ENCODE assay signal across 8 mouse cellular contexts in the genomic region with DNA sequence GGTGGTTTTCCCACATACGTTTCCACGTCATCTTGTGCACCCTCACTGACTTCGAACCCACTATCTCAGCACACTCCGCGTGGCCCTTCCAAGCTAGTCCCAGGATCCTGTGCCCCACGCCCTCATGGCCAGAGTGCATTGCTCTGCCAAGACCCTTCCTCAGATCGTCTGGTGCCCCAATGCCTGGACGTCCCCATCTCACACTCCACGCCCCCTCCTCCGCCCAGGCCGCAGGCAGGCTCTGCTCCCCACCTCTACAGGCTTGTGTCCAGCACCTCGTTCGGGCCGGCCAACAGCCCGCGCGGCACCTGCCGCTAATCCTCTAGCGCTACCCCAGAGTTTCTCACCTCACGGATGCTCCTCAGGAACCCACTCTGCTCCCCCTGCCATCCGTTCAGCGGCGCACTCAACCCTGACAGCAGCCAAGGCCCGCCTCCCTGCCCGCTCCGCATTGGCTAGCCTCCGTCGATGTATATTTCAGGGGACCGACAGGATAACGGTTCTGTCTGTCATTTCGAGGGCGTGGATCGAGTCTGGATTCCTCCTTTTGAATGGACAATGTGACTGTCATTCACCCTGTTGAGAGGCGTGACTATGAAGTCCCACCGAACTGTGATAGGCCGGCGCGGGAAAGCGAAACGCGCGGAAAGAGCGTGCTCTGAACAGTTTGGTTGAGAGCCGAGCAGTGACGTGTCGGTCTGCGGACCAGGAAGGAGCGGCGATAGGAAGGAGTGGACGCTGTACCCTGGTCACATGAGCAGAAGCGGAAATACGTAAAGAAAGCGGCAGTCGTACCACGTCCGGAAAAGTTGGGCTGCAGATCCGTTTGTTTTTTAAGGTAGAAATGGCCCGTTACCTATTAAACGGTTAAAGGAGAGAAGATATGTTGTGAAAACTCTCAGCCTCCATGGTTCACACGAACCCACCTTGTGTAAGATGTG. TPM values are rescaled to one million over a fixed set of nuclear protein-coding genes. Genes with fewer than 3 reads are reported as not detected.
DNase-seq lines count a peak whose midpoint lies in the region; ATAC-seq lines count a peak whose summit lies in the region.

Gene Stt3a (minus strand): TSS at position 477 of the 941 bp plus-strand sequence.

- under 1% methylated on average over 60 of the region's 60 CpGs for WGBS in heart, embryonic 10.5 days
- under 1% methylated on average over 60 of the region's 60 CpGs for WGBS in kidney, embryonic 15.5 days

- H3K9ac ChIP-seq in kidney, embryonic 15.5 days = peak within 1 kb of the TSS; percentile 97

- peak; percentile 95 for ATAC-seq in erythroblast, adult 5-6 weeks (replicated peaks; ENCODE audit: low FRiP score, poor library complexity, severe bottlenecking)
- ATAC-seq in kidney, embryonic 15.5 days (replicated peaks; ENCODE audit: low FRiP score) = peak; percentile 100
- peak; percentile 98 for ATAC-seq in monocyte, adult 5-6 weeks (replicated peaks; ENCODE audit: insufficient number of reproducible peaks, low FRiP score, low TSS enrichment, poor library complexity, severe bottlenecking)

- H3K4me1 ChIP-seq in heart, embryonic 10.5 days = peaks cover 12% of the 10 kb centered on the region
- peaks cover 16% of the 10 kb centered on the region for H3K4me1 ChIP-seq in kidney, embryonic 15.5 days

- H3K36me3 ChIP-seq in heart, embryonic 10.5 days = peaks cover 25% of the 10 kb centered on the region
- peaks cover 24% of the 10 kb centered on the region for H3K36me3 ChIP-seq in kidney, embryonic 15.5 days

- H3K4me2 ChIP-seq in kidney, embryonic 15.5 days = peak within 1 kb of the TSS; percentile 70

- peak within 1 kb of the TSS; percentile 94 for H3K27ac ChIP-seq in heart, embryonic 10.5 days
- peak within 1 kb of the TSS; percentile 86 for H3K27ac ChIP-seq in kidney, embryonic 15.5 days

- peak; percentile 93 to 95 for DNase-seq in B cell, adult 2 months
- peak; percentile 100 for DNase-seq in brain, adult 2 months (ENCODE audit: low read depth, low spot score)
- DNase-seq in heart, embryonic 10.5 days (ENCODE audit: low spot score) = peak; percentile 100
- peak; percentile 98 for DNase-seq in liver
- DNase-seq in spleen, postnatal 4 days (ENCODE audit: low spot score in 2 of 2) = peak; percentile 95

- H3K27me3 ChIP-seq in heart, embryonic 10.5 days (ENCODE audit: insufficient read depth, poor library complexity, severe bottlenecking) = no peaks in the 10 kb centered on the region
- no peaks in the 10 kb centered on the region for H3K27me3 ChIP-seq in kidney, embryonic 15.5 days

- H3K9me3 ChIP-seq in heart, embryonic 10.5 days = no peaks in the 10 kb centered on the region
- H3K9me3 ChIP-seq in kidney, embryonic 15.5 days (replicated peaks) = no peaks in the 10 kb centered on the region

- H3K4me3 ChIP-seq in heart, embryonic 10.5 days = peak within 1 kb of the TSS; percentile 95
- H3K4me3 ChIP-seq in kidney, embryonic 15.5 days (replicated peaks) = peak within 1 kb of the TSS; percentile 100

RNA-seq across cellular contexts. Expression of gene Stt3a, which starts in this region (rescaled TPM):
- 59.9 and 134 TPM in 2 replicates for total RNA-seq in erythroblast, adult 5-6 weeks (2015; ENCODE audit: low replicate concordance)
- 93.0 and 125 TPM in 2 replicates for total RNA-seq in erythroblast, adult 5-6 weeks (2017; ENCODE audit: low replicate concordance)
- 173 and 214 TPM in 2 replicates for polyA plus RNA-seq in heart, embryonic 10.5 days (2016; fragmentation: Nextera tagmentation; extraction: Ambion mirVana)
- 288 and 309 TPM in 2 replicates for polyA plus RNA-seq in kidney, embryonic 15.5 days (2015; fragmentation: Nextera tagmentation; extraction: Ambion mirVana)
- total RNA-seq in monocyte, adult 5-6 weeks (2017) = 170 to 460 TPM (median 306 TPM) in 3 replicates

Comparison
In these comparisons a context has a peak if more than half of its experiments do, and no peak if none do; other contexts are left out.
1. Peak in every context shown above with its lines: DNase-seq, ATAC-seq, H3K4me3 ChIP-seq and H3K27ac ChIP-seq.